Mouse (Mus musculus): ENCODE results near the gene Tnnt2. TPM values are rescaled to one million over a fixed set of nuclear protein-coding genes. Genes with fewer than 3 reads are reported as not detected.

Gene Tnnt2
- polyA plus RNA-seq, 1 experiment from 2014 or later: 5.7 TPM

- Histone ChIP-seq H3K9me3 (replicated peaks; ENCODE audit: low read length) (no peaks in the 10 kb centered on the region), H3K36me3 (ENCODE audit: insufficient read depth, low read length) (no peaks in the 10 kb centered on the region), H3K4me2 (ENCODE audit: low read length) (no peak overlapping the region), H3K4me1 (replicated peaks; ENCODE audit: insufficient read depth, low read length) (peaks cover 7% of the 10 kb centered on the region), H3K27me3 (ENCODE audit: insufficient read depth, low read length) (no peaks in the 10 kb centered on the region), H3K4me3 (replicated peaks; ENCODE audit: low read depth, low read length) (no peak overlapping the region), H3K27ac (no peak overlapping the region), H3K9ac (ENCODE audit: low read depth, low read length) (no peak overlapping the region)
- no peak for TF ChIP-seq CTCF (IDR thresholded peaks at IDR 0.05; ENCODE audit: low read depth)
- WGBS: 77% methylated on average over 7 of the region's 7 CpGs
- no peak for DNase-seq (ENCODE audit: low spot score)
- ATAC-seq (replicated peaks; ENCODE audit: low FRiP score, low read depth): no peak
Measured at GRCm38 (mm10) chr1:135821780-135822179, 14.4 kb upstream of the Tnnt2 start.

- TF ChIP-seq CTCF (IDR thresholded peaks at IDR 0.05; ENCODE audit: low read depth): peak; percentile 89
- no peaks in the 10 kb centered on the region for H3K9me3 ChIP-seq (replicated peaks; ENCODE audit: low read length)
- 0 out of 2 replicates have a peak, but pooled peaks cover 5% of the 10 kb centered on the region for H3K36me3 ChIP-seq (ENCODE audit: insufficient read depth, low read length)
- DNase-seq (ENCODE audit: low spot score) (peak; percentile 68), ATAC-seq (replicated peaks; ENCODE audit: low FRiP score, low read depth) (no peak)
- no peaks in the 10 kb centered on the region; the same call in 1 of the 2 replicates for H3K4me1 ChIP-seq (replicated peaks; ENCODE audit: insufficient read depth, low read length)
- H3K4me2 ChIP-seq (ENCODE audit: low read length): no peak overlapping the region
- H3K9ac ChIP-seq (ENCODE audit: low read depth, low read length): no peak overlapping the region
- 33% methylated on average over 1 of the region's 1 CpGs for WGBS
- H3K27me3 ChIP-seq (ENCODE audit: insufficient read depth, low read length): no peaks in the 10 kb centered on the region
- no peak overlapping the region for H3K27ac ChIP-seq
- no peak overlapping the region for H3K4me3 ChIP-seq (replicated peaks; ENCODE audit: low read depth, low read length)
Measured at GRCm38 (mm10) chr1:135828918-135829317, 7.2 kb upstream of the Tnnt2 start.

- Histone ChIP-seq H3K4me1 (replicated peaks; ENCODE audit: insufficient read depth, low read length) (peaks cover 4% of the 10 kb centered on the region; the same call in 1 of the 2 replicates), H3K9me3 (replicated peaks; ENCODE audit: low read length) (no peaks in the 10 kb centered on the region), H3K27me3 (ENCODE audit: insufficient read depth, low read length) (no peaks in the 10 kb centered on the region), H3K27ac (no peak overlapping the region), H3K36me3 (ENCODE audit: insufficient read depth, low read length) (0 out of 2 replicates have a peak, but pooled peaks cover 5% of the 10 kb centered on the region), H3K4me3 (replicated peaks; ENCODE audit: low read depth, low read length) (no peak overlapping the region), H3K4me2 (ENCODE audit: low read length) (no peak overlapping the region), H3K9ac (ENCODE audit: low read depth, low read length) (no peak overlapping the region)
- ATAC-seq (replicated peaks; ENCODE audit: low FRiP score, low read depth): no peak
- WGBS: 38% methylated on average over 6 of the region's 6 CpGs
- DNase-seq (ENCODE audit: low spot score): no peak
- peak; percentile 25; the same call in 1 of the 2 replicates for TF ChIP-seq CTCF (IDR thresholded peaks at IDR 0.05; ENCODE audit: low read depth)
Measured at GRCm38 (mm10) chr1:135834206-135834859, 1.8 kb upstream of the Tnnt2 start.

- WGBS: 73% methylated on average over 8 of the region's 8 CpGs
- Histone ChIP-seq H3K36me3 (ENCODE audit: insufficient read depth, low read length) (0 out of 2 replicates have a peak, but pooled peaks cover 5% of the 10 kb centered on the region), H3K27me3 (ENCODE audit: insufficient read depth, low read length) (no peaks in the 10 kb centered on the region), H3K9ac (ENCODE audit: low read depth, low read length) (no peak overlapping the region), H3K27ac (no peak overlapping the region), H3K4me1 (replicated peaks; ENCODE audit: insufficient read depth, low read length) (peaks cover 4% of the 10 kb centered on the region; the same call in 1 of the 2 replicates), H3K4me2 (ENCODE audit: low read length) (no peak overlapping the region), H3K4me3 (replicated peaks; ENCODE audit: low read depth, low read length) (no peak overlapping the region), H3K9me3 (replicated peaks; ENCODE audit: low read length) (no peaks in the 10 kb centered on the region)
- DNase-seq (ENCODE audit: low spot score) (no peak), ATAC-seq (replicated peaks; ENCODE audit: low FRiP score, low read depth) (no peak; the same call in 1 of the 2 replicates)
- TF ChIP-seq CTCF (IDR thresholded peaks at IDR 0.05; ENCODE audit: low read depth): no peak
Measured at GRCm38 (mm10) chr1:135834983-135835382, 1.2 kb upstream of the Tnnt2 start.

GRCm38 (mm10) chr1:135838626-135839025 is 2.5 kb downstream of the Tnnt2 start:
- H3K4me1 ChIP-seq (replicated peaks; ENCODE audit: insufficient read depth, low read length): peaks cover 4% of the 10 kb centered on the region; the same call in 1 of the 2 replicates
- H3K36me3 ChIP-seq (ENCODE audit: insufficient read depth, low read length): no peaks in the 10 kb centered on the region
- no peak for TF ChIP-seq CTCF (IDR thresholded peaks at IDR 0.05; ENCODE audit: low read depth)
- H3K9me3 ChIP-seq (replicated peaks; ENCODE audit: low read length): no peaks in the 10 kb centered on the region
- WGBS: 64% methylated on average over 4 of the region's 4 CpGs
- no peaks in the 10 kb centered on the region for H3K27me3 ChIP-seq (ENCODE audit: insufficient read depth, low read length)
- H3K9ac ChIP-seq (ENCODE audit: low read depth, low read length): no peak overlapping the region
- no peak overlapping the region for H3K4me3 ChIP-seq (replicated peaks; ENCODE audit: low read depth, low read length)
- no peak for DNase-seq (ENCODE audit: low spot score)
- no peak overlapping the region for H3K27ac ChIP-seq
- no peak overlapping the region for H3K4me2 ChIP-seq (ENCODE audit: low read length)
- no peak for ATAC-seq (replicated peaks; ENCODE audit: low FRiP score, low read depth)

- WGBS: 86% methylated on average over 6 of the region's 6 CpGs
- Histone ChIP-seq H3K4me2 (ENCODE audit: low read length) (no peak overlapping the region), H3K27me3 (ENCODE audit: insufficient read depth, low read length) (no peaks in the 10 kb centered on the region), H3K9me3 (replicated peaks; ENCODE audit: low read length) (no peaks in the 10 kb centered on the region), H3K4me1 (replicated peaks; ENCODE audit: insufficient read depth, low read length) (0 out of 2 replicates have a peak, but pooled peaks cover 4% of the 10 kb centered on the region), H3K4me3 (replicated peaks; ENCODE audit: low read depth, low read length) (no peak overlapping the region), H3K9ac (ENCODE audit: low read depth, low read length) (no peak overlapping the region), H3K36me3 (ENCODE audit: insufficient read depth, low read length) (no peaks in the 10 kb centered on the region), H3K27ac (no peak overlapping the region)
- DNase-seq (ENCODE audit: low spot score) (no peak), ATAC-seq (replicated peaks; ENCODE audit: low FRiP score, low read depth) (no peak)
- no peak for TF ChIP-seq CTCF (IDR thresholded peaks at IDR 0.05; ENCODE audit: low read depth)
Measured at GRCm38 (mm10) chr1:135839065-135839464, 2.9 kb downstream of the Tnnt2 start.
